Mouse (Mus musculus) MEL (cell line): ENCODE measurements around the gene Lhx3. TPM values are rescaled to one million over a fixed set of nuclear protein-coding genes. Genes with fewer than 3 reads are reported as not detected.

Source experiments
- DNase-seq: peaks from one replicate; pipeline ENCODE4 v3.0.0; 2011; ENCODE audit warnings: low read depth, low spot score
- H3K27ac ChIP-seq: 2 replicates; pipeline ENCODE4 v1.5.1; 2012; ENCODE audit warnings: low read depth, mild to moderate bottlenecking, control low read depth, low read length, moderate library complexity; ENCODE audit not compliant: control insufficient read depth
- H3K27me3 ChIP-seq, 2 experiments: fragments of 150-350 bp in 1 of 2; sonication (generic) in 1 of 2; 2 replicates each; pipeline ENCODE4 v1.6.1; 2012; ENCODE audit warnings: low read length in 2 of 2, mild to moderate bottlenecking in 2 of 2, improper control_type of control experiment in 1 of 2, moderate library complexity in 1 of 2; ENCODE audit not compliant: insufficient read depth in 2 of 2, control insufficient read depth in 1 of 2
- H3K36me3 ChIP-seq, 2 experiments: 2 replicates each; pipeline ENCODE4 v1.6.1; 2012 to 2014; ENCODE audit warnings: low read length in 2 of 2, improper control_type of control experiment in 1 of 2, inconsistent platforms in 1 of 2, mild to moderate bottlenecking in 1 of 2; ENCODE audit not compliant: insufficient read depth in 2 of 2, control insufficient read depth in 1 of 2
- H3K4me1 ChIP-seq, 2 experiments: fragments of 150-350 bp in 1 of 2; sonication (generic) in 1 of 2; 2 replicates each; pipeline ENCODE4 v1.6.1; 2012; ENCODE audit warnings: low read length in 2 of 2, improper control_type of control experiment in 1 of 2, mild to moderate bottlenecking in 1 of 2; ENCODE audit not compliant: insufficient read depth in 2 of 2, control insufficient read depth in 1 of 2
- H3K4me3 ChIP-seq, 2 experiments: fragments of 150-350 bp in 1 of 2; sonication (generic) in 1 of 2; 2 replicates each; pipeline ENCODE4 v1.5.1; 2012; ENCODE audit warnings: low read depth in 2 of 2, low read length in 2 of 2, mild to moderate bottlenecking in 2 of 2, moderate library complexity in 2 of 2, control low read depth in 1 of 2, improper control_type of control experiment in 1 of 2; ENCODE audit not compliant: control insufficient read depth in 1 of 2, insufficient read depth in 1 of 2
- H3K79me2 ChIP-seq: 2 replicates; pipeline ENCODE4 v1.6.1; 2012; ENCODE audit warnings: mild to moderate bottlenecking, low read length, moderate library complexity; ENCODE audit not compliant: control insufficient read depth, poor library complexity, insufficient read depth
- H3K9ac ChIP-seq: 2 replicates; pipeline ENCODE4 v1.6.1; 2012; ENCODE audit warnings: low read depth, mild to moderate bottlenecking, control low read depth, low read length, moderate library complexity; ENCODE audit not compliant: control insufficient read depth, poor library complexity, severe bottlenecking
- H3K9me3 ChIP-seq: fragments of 150-350 bp; sonication (generic); replicated peaks from 2 replicates; pipeline ENCODE4 v1.6.1; 2012; ENCODE audit warnings: mild to moderate bottlenecking, low read length, improper control_type of control experiment, moderate library complexity; ENCODE audit not compliant: insufficient read depth
- CHD2 ChIP-seq: IDR thresholded peaks from 2 replicates; pipeline ENCODE4 v1.6.1; 2011; ENCODE audit warnings: low read length, improper control_type of control experiment
- E2F4 ChIP-seq: IDR thresholded peaks from 2 replicates; pipeline ENCODE4 v1.6.1; 2011; ENCODE audit warnings: low read depth, low read length, improper control_type of control experiment, borderline replicate concordance
- ELF1 ChIP-seq: IDR thresholded peaks from 2 replicates; pipeline ENCODE4 v1.6.1; 2014; ENCODE audit warnings: low read depth, mild to moderate bottlenecking, inconsistent platforms, low read length, improper control_type of control experiment, moderate library complexity
- EP300 ChIP-seq, 2 experiments: IDR thresholded peaks; 2 replicates each; pipeline ENCODE4 v1.6.1; 2011; ENCODE audit warnings: improper control_type of control experiment in 2 of 2, low read length in 2 of 2, low read depth in 1 of 2, mild to moderate bottlenecking in 1 of 2
- GABPA ChIP-seq: IDR thresholded peaks from 2 replicates; pipeline ENCODE4 v1.6.1; 2012; ENCODE audit warnings: low read depth, mild to moderate bottlenecking, inconsistent platforms, low read length, improper control_type of control experiment, moderate library complexity
- GATA1 ChIP-seq: IDR thresholded peaks from 2 replicates; pipeline ENCODE4 v1.6.1; 2011; ENCODE audit warnings: low read depth, low read length, improper control_type of control experiment
- HCFC1 ChIP-seq: IDR thresholded peaks from 2 replicates; pipeline ENCODE4 v1.6.1; 2012; ENCODE audit warnings: low read depth, mild to moderate bottlenecking, inconsistent platforms, low read length, improper control_type of control experiment, moderate library complexity
- JUND ChIP-seq: IDR thresholded peaks from 2 replicates; pipeline ENCODE4 v1.6.1; 2011; ENCODE audit warnings: low read depth, mild to moderate bottlenecking, improper control_type of control experiment, low read length
- MAFK ChIP-seq: IDR thresholded peaks from 2 replicates; pipeline ENCODE4 v1.6.1; 2011; ENCODE audit warnings: low read depth, mild to moderate bottlenecking, low read length, improper control_type of control experiment, borderline replicate concordance
- MAZ ChIP-seq: IDR thresholded peaks from 2 replicates; pipeline ENCODE4 v1.6.1; 2012; ENCODE audit warnings: low read depth, mild to moderate bottlenecking, inconsistent platforms, low read length, improper control_type of control experiment
- MXI1 ChIP-seq: IDR thresholded peaks from 2 replicates; pipeline ENCODE4 v1.6.1; 2011; ENCODE audit warnings: mild to moderate bottlenecking, low read depth, low read length, improper control_type of control experiment
- MYC ChIP-seq: IDR thresholded peaks from 2 replicates; pipeline ENCODE4 v1.6.1; 2011; ENCODE audit warnings: low read depth, mild to moderate bottlenecking, low read length, improper control_type of control experiment, moderate library complexity
- NRF1 ChIP-seq: IDR thresholded peaks from 2 replicates; pipeline ENCODE4 v1.6.1; 2014; ENCODE audit warnings: low read depth, mild to moderate bottlenecking, inconsistent platforms, low read length, improper control_type of control experiment, moderate library complexity; ENCODE audit not compliant: poor library complexity, insufficient read depth, severe bottlenecking
- POLR2A ChIP-seq, 2 experiments: IDR thresholded peaks; 2 replicates each; pipeline ENCODE4 v1.6.1; 2011 to 2012; ENCODE audit warnings: low read length in 2 of 2, mild to moderate bottlenecking in 2 of 2, control low read depth in 1 of 2, improper control_type of control experiment in 1 of 2, low read depth in 1 of 2, moderate library complexity in 1 of 2; ENCODE audit not compliant: control insufficient read depth in 1 of 2, insufficient read depth in 1 of 2, poor library complexity in 1 of 2
- POLR2AphosphoS2 ChIP-seq: IDR thresholded peaks from 2 replicates; pipeline ENCODE4 v1.6.1; 2011; ENCODE audit warnings: low read length, improper control_type of control experiment
- POLR2AphosphoS5 ChIP-seq: IDR thresholded peaks from 2 replicates; pipeline ENCODE4 v1.6.1; 2012; ENCODE audit warnings: low read depth, borderline replicate concordance, mild to moderate bottlenecking, inconsistent platforms, low read length, moderate library complexity, mixed read lengths
- RAD21 ChIP-seq: IDR thresholded peaks from 2 replicates; pipeline ENCODE4 v1.6.1; 2011; ENCODE audit warnings: mild to moderate bottlenecking, low read depth, low read length, improper control_type of control experiment
- RCOR1 ChIP-seq: IDR thresholded peaks from 2 replicates; pipeline ENCODE4 v1.6.1; 2012; ENCODE audit warnings: low read depth, mild to moderate bottlenecking, inconsistent platforms, low read length, improper control_type of control experiment
- SIN3A ChIP-seq: IDR thresholded peaks from 2 replicates; pipeline ENCODE4 v1.6.1; 2012; ENCODE audit warnings: low read length, improper control_type of control experiment, inconsistent platforms
- TAL1 ChIP-seq: IDR thresholded peaks from 2 replicates; pipeline ENCODE4 v1.6.1; 2012; ENCODE audit warnings: mild to moderate bottlenecking, inconsistent platforms, low read length, moderate library complexity, mixed read lengths
- TBP ChIP-seq: IDR thresholded peaks from 2 replicates; pipeline ENCODE4 v1.8.0; 2011; ENCODE audit warnings: low read depth, low read length, improper control_type of control experiment
- TCF12 ChIP-seq: IDR thresholded peaks from 2 replicates; pipeline ENCODE4 v1.6.1; 2014; ENCODE audit warnings: low read depth, mild to moderate bottlenecking, inconsistent platforms, low read length, improper control_type of control experiment, moderate library complexity
- UBTF ChIP-seq: IDR thresholded peaks from 2 replicates; pipeline ENCODE4 v1.6.1; 2012; ENCODE audit warnings: low read depth, mild to moderate bottlenecking, inconsistent platforms, low read length, improper control_type of control experiment, moderate library complexity, borderline replicate concordance; ENCODE audit not compliant: insufficient read depth
- USF1 ChIP-seq: IDR thresholded peaks from 2 replicates; pipeline ENCODE4 v1.6.1; 2014; ENCODE audit warnings: low read depth, mild to moderate bottlenecking, inconsistent platforms, low read length, improper control_type of control experiment, moderate library complexity
- ZC3H11A ChIP-seq: IDR thresholded peaks from 2 replicates; pipeline ENCODE4 v1.6.1; 2012; ENCODE audit warnings: low read depth, mild to moderate bottlenecking, inconsistent platforms, low read length, improper control_type of control experiment
- ZKSCAN1 ChIP-seq: IDR thresholded peaks from 2 replicates; pipeline ENCODE4 v1.6.1; 2012; ENCODE audit warnings: low read depth, mild to moderate bottlenecking, inconsistent platforms, low read length, improper control_type of control experiment, moderate library complexity
- ZMIZ1 ChIP-seq: IDR thresholded peaks from 2 replicates; pipeline ENCODE4 v1.6.1; 2012; ENCODE audit warnings: low read depth, mild to moderate bottlenecking, inconsistent platforms, low read length, improper control_type of control experiment, moderate library complexity
- ZNF384 ChIP-seq: IDR thresholded peaks from 2 replicates; pipeline ENCODE4 v1.6.1; 2012; ENCODE audit warnings: low read depth, mild to moderate bottlenecking, inconsistent platforms, low read length, improper control_type of control experiment
- polyA plus RNA-seq, 2 experiments: library from polyadenylated mRNA; stranded (reverse) in 1 of 2; unstranded in 1 of 2; fragments of >175 nt in 1 of 2; fragments of >200 nt in 1 of 2; gene quantifications; 2 replicates each; pipeline versions ENCODE4 v1.2.1 to v1.2.4; 2012; ENCODE audit warnings: low replicate concordance in 2 of 2, low read depth in 1 of 2; ENCODE audit not compliant: insufficient read length in 2 of 2, insufficient read depth in 1 of 2, missing spikeins in 1 of 2
- total RNA-seq: library from RNA; depleted of rRNA; stranded (reverse); fragments of 300-350 nt; gene quantifications from 2 replicates; pipeline ENCODE4 v1.2.3, GENCODE M21; 2012

The Lhx3 gene
- total and polyA plus RNA-seq, 3 experiments = not detected

- peak; percentile 97 for TF ChIP-seq RCOR1
Measured at GRCm38 (mm10) chr2:26234253-26234652, 26.2 kb upstream of the Lhx3 start (continued).

- Histone ChIP-seq H3K27ac (no peak overlapping the region), H3K36me3 (peaks cover 0 to 22% of the 10 kb centered on the region in 2 experiments; a peak in 2 of 4 replicates), H3K4me3 (no peak overlapping the region), H3K79me2 (peaks cover 3% of the 10 kb centered on the region), H3K9me3 (no peaks in the 10 kb centered on the region), H3K9ac (no peak overlapping the region), H3K27me3 (no peaks in the 10 kb centered on the region), H3K4me1 (peaks cover 5 to 23% of the 10 kb centered on the region in 2 experiments; a peak in 3 of 4 replicates)
- TF ChIP-seq MAFK (no peak), ELF1 (no peak), ZC3H11A (no peak), RCOR1 (no peak), EP300 (IDR thresholded peaks at IDR 0.05; ENCODE audit: low read depth in 1 of 2, low read length in 2 of 2) (no peak), ZNF384 (no peak), E2F4 (no peak), MAZ (no peak), POLR2A (IDR thresholded peaks at IDR 0.05; ENCODE audit: control insufficient read depth in 1 of 2, insufficient read depth in 1 of 2, low read depth in 1 of 2, low read length in 2 of 2, poor library complexity in 1 of 2) (no peak), TCF12 (no peak), CHD2 (no peak), MYC (no peak), NRF1 (no peak), GATA1 (no peak), ZMIZ1 (no peak), SIN3A (no peak), POLR2AphosphoS2 (no peak), USF1 (no peak), POLR2AphosphoS5 (no peak)
- no peak for DNase-seq
Measured at GRCm38 (mm10) chr2:26231366-26231765, 23.3 kb upstream of the Lhx3 start.

GRCm38 (mm10) chr2:26230253-26230652 is 22.2 kb upstream of the Lhx3 start:
- Histone ChIP-seq H3K4me1 (peaks cover 5 to 13% of the 10 kb centered on the region in 2 experiments; a peak in 3 of 4 replicates), H3K27me3 (no peaks in the 10 kb centered on the region), H3K27ac (no peak overlapping the region), H3K9ac (no peak overlapping the region), H3K4me3 (no peak overlapping the region), H3K36me3 (peaks cover 0 to 11% of the 10 kb centered on the region in 2 experiments; a peak in 2 of 4 replicates), H3K9me3 (no peaks in the 10 kb centered on the region)
- no peak for DNase-seq
- TF ChIP-seq TCF12 (no peak), MAZ (no peak), ELF1 (no peak), ZNF384 (no peak), RAD21 (no peak), TAL1 (no peak), MYC (no peak), MXI1 (no peak), MAFK (no peak), JUND (no peak), CHD2 (no peak), GATA1 (no peak), TBP (no peak), GABPA (no peak), UBTF (no peak), HCFC1 (no peak), ZKSCAN1 (no peak), POLR2AphosphoS2 (no peak)
- TF ChIP-seq, all 39 proteins: peak for 0
- H3K79me2 ChIP-seq = peaks cover 2% of the 10 kb centered on the region; the same call in 1 of the 2 replicates
